Mouse (Mus musculus): ENCODE data around the gene Pogz.

DNA sequence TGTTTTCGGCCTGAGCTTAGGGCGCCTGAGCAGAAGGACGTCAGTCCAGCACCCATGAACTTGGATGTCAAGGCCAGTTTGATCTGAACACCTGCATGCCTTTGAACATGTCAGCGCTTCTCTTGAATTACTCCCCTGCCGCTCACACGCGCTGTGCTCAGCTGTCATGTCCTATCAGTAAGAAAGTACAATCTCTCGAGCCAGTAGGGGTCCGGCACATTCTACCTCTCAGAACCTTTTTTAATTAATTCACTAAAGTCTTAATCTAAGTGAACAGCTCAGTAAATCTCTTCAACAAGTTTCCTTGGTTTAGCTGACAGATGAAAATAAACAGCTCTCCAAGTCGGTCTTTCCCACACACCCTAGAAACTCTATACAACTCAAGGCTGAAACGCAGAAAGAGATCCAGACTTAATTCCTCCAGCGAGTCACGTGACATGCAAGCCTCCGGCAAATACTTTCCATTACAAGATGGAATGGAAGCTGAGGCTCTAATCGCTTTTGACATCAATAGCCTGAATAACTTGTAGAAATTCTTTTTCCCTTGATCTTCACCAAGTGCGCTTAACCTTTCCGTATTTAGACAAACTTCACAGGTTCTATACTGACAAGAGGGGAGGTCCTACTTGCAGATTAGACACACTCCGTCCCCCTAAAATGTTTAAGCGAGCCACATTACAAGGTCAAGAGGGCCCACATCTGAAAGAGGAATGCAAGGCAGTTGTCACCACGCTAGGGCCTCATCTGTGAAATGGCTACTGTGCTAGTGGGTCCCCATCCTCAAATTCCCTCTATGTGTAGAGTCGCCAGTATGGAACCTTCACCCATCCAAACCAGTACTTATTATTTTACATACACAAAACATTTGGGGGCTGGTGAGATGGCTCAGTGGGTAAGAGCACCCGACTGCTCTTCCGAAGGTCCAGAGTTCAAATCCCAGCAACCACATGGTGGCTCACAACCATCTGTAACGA is 17.6 kb upstream of the Pogz start:
- no peak for TF ChIP-seq POLR2A (IDR thresholded peaks at IDR 0.05; ENCODE audit: extremely low read depth, insufficient read depth, low read length)
- no peak for TF ChIP-seq CTCF (IDR thresholded peaks at IDR 0.05; ENCODE audit: extremely low read depth, insufficient read depth, low read length)

Data from cortical plate, adult 2 months (tissue).